Mouse (Mus musculus) retina, adult 2 months (tissue): ENCODE measurements around the gene Ppt2.

ENCODE experiments used
- DNase-seq: peaks from one replicate; pipeline ENCODE4 v3.0.0-alpha.2; 2012; ENCODE audit warnings: low read depth, low spot score

Gene Ppt2

GRCm38 (mm10) chr17:34656666-34657065 is 28.4 kb upstream of the Ppt2 start:
- DNase-seq: no peak

- DNase-seq: no peak
Observed at GRCm38 (mm10) chr17:34655581-34655991, 27.3 kb upstream of the Ppt2 start.

GRCm38 (mm10) chr17:34655160-34655559 is 26.9 kb upstream of the Ppt2 start:
- no peak for DNase-seq

GRCm38 (mm10) chr17:34654392-34654791 is 26.1 kb upstream of the Ppt2 start:
- no peak for DNase-seq

GRCm38 (mm10) chr17:34653746-34654285 is 25.5 kb upstream of the Ppt2 start:
- DNase-seq: no peak

- DNase-seq: no peak
Observed at GRCm38 (mm10) chr17:34652985-34653384, 24.7 kb upstream of the Ppt2 start.

- no peak for DNase-seq
Observed at GRCm38 (mm10) chr17:34652546-34652945, 24.2 kb upstream of the Ppt2 start.

- no peak for DNase-seq
Observed at GRCm38 (mm10) chr17:34651507-34652221, 23.4 kb upstream of the Ppt2 start.

GRCm38 (mm10) chr17:34650781-34651180 is 22.5 kb upstream of the Ppt2 start:
- DNase-seq: no peak

GRCm38 (mm10) chr17:34649106-34649864 is 21.0 kb upstream of the Ppt2 start:
- no peak for DNase-seq

GRCm38 (mm10) chr17:34648141-34648890 is 20.0 kb upstream of the Ppt2 start:
- no peak for DNase-seq

- DNase-seq: peak; percentile 95
Observed at GRCm38 (mm10) chr17:34646906-34647787, 18.8 kb upstream of the Ppt2 start, which contains the start of gene Atf6b. Atf6b (plus strand) TSS chr17:34647146.

GRCm38 (mm10) chr17:34645831-34646511 is 17.7 kb upstream of the Ppt2 start:
- DNase-seq: no peak

- no peak for DNase-seq
Observed at GRCm38 (mm10) chr17:34645256-34645829, 17.0 kb upstream of the Ppt2 start.

GRCm38 (mm10) chr17:34644608-34645007 is 16.3 kb upstream of the Ppt2 start, which contains the start of gene Fkbpl:
Fkbpl (plus strand) TSS chr17:34644764.
- DNase-seq: peak; percentile 96

GRCm38 (mm10) chr17:34643944-34644343 is 15.6 kb upstream of the Ppt2 start:
- DNase-seq: no peak

- no peak for DNase-seq
Observed at GRCm38 (mm10) chr17:34643379-34643778, 15.1 kb upstream of the Ppt2 start.

- no peak for DNase-seq
Observed at GRCm38 (mm10) chr17:34641945-34642344, 13.6 kb upstream of the Ppt2 start.

- DNase-seq: no peak
Observed at GRCm38 (mm10) chr17:34640778-34641601, 12.7 kb upstream of the Ppt2 start.
